Comparison of ENCODE assay signal across 21 mouse cellular contexts in the genomic region with DNA sequence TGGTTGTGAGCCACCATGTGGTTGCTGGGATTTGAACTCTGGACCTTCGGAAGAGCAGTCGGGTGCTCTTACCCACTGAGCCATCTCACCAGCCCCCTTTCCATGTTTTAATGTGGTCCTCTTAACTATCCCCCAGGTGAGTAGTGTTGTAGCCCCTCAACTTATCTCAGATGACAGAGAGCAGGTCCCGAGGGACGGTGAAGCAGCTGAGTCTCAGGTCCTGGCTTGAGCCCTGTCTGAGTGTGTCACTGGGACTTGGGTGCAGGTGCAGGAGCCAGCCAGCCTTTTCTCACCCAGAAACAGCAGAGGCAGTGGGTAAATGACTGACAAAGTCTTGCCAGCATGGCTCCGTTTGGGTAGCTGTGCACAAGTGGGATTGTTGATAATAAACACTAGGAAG. TPM values are rescaled to one million over a fixed set of nuclear protein-coding genes. Genes with fewer than 3 reads are reported as not detected.
DNase-seq lines count a peak whose midpoint lies in the region; ATAC-seq and TF ChIP-seq lines count a peak whose summit lies in the region.
"Had no signal": no experiment of that assay in that cellular context is flagged by ENCODE, and none has a peak within 500 bp of the region (broad histone marks: within the 10 kb centered on the region; RNA-seq: fewer than 3 reads in every experiment).

No protein-coding gene starts in this region.

- 0 out of 2 replicates have a peak overlapping the region, but pooled peaks have one; percentile 7 for H3K4me3 ChIP-seq in liver, embryonic 15.5 days (replicated peaks)
- H3K4me3 ChIP-seq in liver, embryonic 11.5 days (ENCODE audit: low read depth, low read length) = no peak overlapping the region
- H3K4me3 ChIP-seq in midbrain, embryonic 11.5 days (ENCODE audit: low read depth, low read length) = no peak overlapping the region
- H3K4me3 ChIP-seq in midbrain, embryonic 13.5 days (replicated peaks) = no peak overlapping the region
- peak overlapping the region; percentile 48 for H3K4me3 ChIP-seq in bone marrow macrophage, adult 2 months (ENCODE audit: insufficient read depth, low read length)
- no peak overlapping the region for H3K4me3 ChIP-seq in hindbrain, embryonic 14.5 days (replicated peaks; ENCODE audit: low read length)
- H3K4me3 ChIP-seq: embryonic facial prominence, embryonic 12.5 days; forebrain, embryonic 15.5 days; heart, embryonic 13.5 days had no signal

- TF ChIP-seq CTCF in bone marrow macrophage, adult 2 months (IDR thresholded peaks at IDR 0.05; ENCODE audit: low read depth, low read length) = no peak

- ATAC-seq in liver, embryonic 15.5 days (ENCODE audit: insufficient read depth) = no peak
- no peak for ATAC-seq in liver, embryonic 11.5 days (replicated peaks; ENCODE audit: low FRiP score)
- ATAC-seq in midbrain, embryonic 11.5 days (ENCODE audit: low FRiP score) = no peak
- ATAC-seq in midbrain, embryonic 13.5 days = no peak
- ATAC-seq in hindbrain, embryonic 14.5 days (ENCODE audit: low FRiP score) = no peak
- ATAC-seq: CD4-positive, CD25-positive, alpha-beta regulatory T cell, adult 4 months; forebrain, embryonic 15.5 days; hindbrain, embryonic 16.5 days had no signal

- DNase-seq in liver, embryonic 11.5 days (ENCODE audit: low spot score) = no peak
- peak; percentile 21 for DNase-seq in midbrain, embryonic 11.5 days (ENCODE audit: low spot score, missing footprints)
- DNase-seq in urinary bladder, adult 2 months (ENCODE audit: low spot score) = no peak
- DNase-seq in hindbrain, embryonic 14.5 days (ENCODE audit: low spot score) = no peak
- DNase-seq: adrenal gland, postnatal 10 days; cerebellum, adult 2 months; cerebellum, postnatal 14 days; gastrocnemius, postnatal 36 days; heart, adult 11 months; heart, postnatal 36 days had no signal

- no peak for TF ChIP-seq POLR2A in bone marrow macrophage, adult 2 months (IDR thresholded peaks at IDR 0.05; ENCODE audit: borderline replicate concordance, low read depth, low read length)

- H3K9me3 ChIP-seq in liver, embryonic 15.5 days (replicated peaks) = no peaks in the 10 kb centered on the region
- no peaks in the 10 kb centered on the region for H3K9me3 ChIP-seq in liver, embryonic 11.5 days (ENCODE audit: control insufficient read depth, low read length)
- no peaks in the 10 kb centered on the region for H3K9me3 ChIP-seq in midbrain, embryonic 11.5 days (ENCODE audit: control insufficient read depth, low read length)
- H3K9me3 ChIP-seq in midbrain, embryonic 13.5 days = no peaks in the 10 kb centered on the region
- H3K9me3 ChIP-seq in hindbrain, embryonic 14.5 days (ENCODE audit: control insufficient read depth, low read length) = no peaks in the 10 kb centered on the region
- H3K9me3 ChIP-seq: embryonic facial prominence, embryonic 12.5 days; forebrain, embryonic 15.5 days; heart, embryonic 13.5 days had no signal

- H3K4me2 ChIP-seq in liver, embryonic 15.5 days = no peak overlapping the region; the same call in 1 of the 2 replicates
- no peak overlapping the region for H3K4me2 ChIP-seq in liver, embryonic 11.5 days
- no peak overlapping the region for H3K4me2 ChIP-seq in midbrain, embryonic 11.5 days
- H3K4me2 ChIP-seq in midbrain, embryonic 13.5 days (replicated peaks) = no peak overlapping the region
- H3K4me2 ChIP-seq in hindbrain, embryonic 14.5 days (replicated peaks) = no peak overlapping the region
- H3K4me2 ChIP-seq: embryonic facial prominence, embryonic 12.5 days; forebrain, embryonic 15.5 days; heart, embryonic 13.5 days had no signal

- H3K27ac ChIP-seq in liver, embryonic 15.5 days (replicated peaks) = no peak overlapping the region
- no peak overlapping the region for H3K27ac ChIP-seq in liver, embryonic 11.5 days (ENCODE audit: low read depth, low read length)
- H3K27ac ChIP-seq in midbrain, embryonic 11.5 days (ENCODE audit: low read depth, low read length) = no peak overlapping the region
- H3K27ac ChIP-seq in midbrain, embryonic 13.5 days = no peak overlapping the region
- H3K27ac ChIP-seq in bone marrow macrophage, adult 2 months (ENCODE audit: insufficient read depth, low read depth, low read length) = no peak overlapping the region
- H3K27ac ChIP-seq in hindbrain, embryonic 14.5 days = no peak overlapping the region
- H3K27ac ChIP-seq: embryonic facial prominence, embryonic 12.5 days; forebrain, embryonic 15.5 days; heart, embryonic 13.5 days had no signal

- H3K4me1 ChIP-seq in liver, embryonic 15.5 days (replicated peaks) = peaks cover 4% of the 10 kb centered on the region; the same call in 1 of the 2 replicates
- peaks cover 5% of the 10 kb centered on the region; the same call in 1 of the 2 replicates for H3K4me1 ChIP-seq in liver, embryonic 11.5 days (replicated peaks; ENCODE audit: control insufficient read depth, insufficient read depth, low read length)
- no peaks in the 10 kb centered on the region for H3K4me1 ChIP-seq in midbrain, embryonic 11.5 days (ENCODE audit: control insufficient read depth, insufficient read depth, low read length)
- H3K4me1 ChIP-seq in midbrain, embryonic 13.5 days (replicated peaks) = no peaks in the 10 kb centered on the region
- peaks cover 42% of the 10 kb centered on the region for H3K4me1 ChIP-seq in bone marrow macrophage, adult 2 months (ENCODE audit: control insufficient read depth, insufficient read depth, low read length)
- peaks cover 4% of the 10 kb centered on the region for H3K4me1 ChIP-seq in hindbrain, embryonic 14.5 days (replicated peaks; ENCODE audit: control insufficient read depth, insufficient read depth, low read length)
- H3K4me1 ChIP-seq: forebrain, embryonic 15.5 days had no signal

- peaks cover 16% of the 10 kb centered on the region for H3K27me3 ChIP-seq in liver, embryonic 15.5 days
- peaks cover 13% of the 10 kb centered on the region for H3K27me3 ChIP-seq in liver, embryonic 11.5 days (replicated peaks; ENCODE audit: control insufficient read depth, insufficient read depth, low read length)
- no peaks in the 10 kb centered on the region; the same call in 1 of the 2 replicates for H3K27me3 ChIP-seq in midbrain, embryonic 11.5 days (ENCODE audit: control insufficient read depth, insufficient read depth, low read length)
- H3K27me3 ChIP-seq in midbrain, embryonic 13.5 days = no peaks in the 10 kb centered on the region
- no peaks in the 10 kb centered on the region for H3K27me3 ChIP-seq in hindbrain, embryonic 14.5 days (ENCODE audit: control insufficient read depth, insufficient read depth, low read length)
- H3K27me3 ChIP-seq: embryonic facial prominence, embryonic 12.5 days; forebrain, embryonic 15.5 days had no signal

- WGBS in liver, embryonic 15.5 days (ENCODE audit: insufficient replicate concordance) = 61% methylated on average over 5 of the region's 5 CpGs
- 78% methylated on average over 5 of the region's 5 CpGs for WGBS in liver, embryonic 11.5 days
- whole genome bisulfite sequencing in midbrain, embryonic 11.5 days = 91% methylated on average over 5 of the region's 5 CpGs
- WGBS in midbrain, embryonic 13.5 days = 95% methylated on average over 5 of the region's 5 CpGs
- WGBS in hindbrain, embryonic 14.5 days = 93% methylated on average over 5 of the region's 5 CpGs

- no peak overlapping the region for H3K9ac ChIP-seq in liver, embryonic 15.5 days
- H3K9ac ChIP-seq in liver, embryonic 11.5 days (ENCODE audit: low read depth, low read length) = no peak overlapping the region
- no peak overlapping the region for H3K9ac ChIP-seq in midbrain, embryonic 11.5 days (ENCODE audit: low read length)
- no peak overlapping the region for H3K9ac ChIP-seq in midbrain, embryonic 13.5 days (replicated peaks)
- no peak overlapping the region for H3K9ac ChIP-seq in hindbrain, embryonic 14.5 days
- H3K9ac ChIP-seq: embryonic facial prominence, embryonic 12.5 days; forebrain, embryonic 15.5 days; heart, embryonic 13.5 days had no signal

- H3K36me3 ChIP-seq in liver, embryonic 15.5 days (replicated peaks) = no peaks in the 10 kb centered on the region
- no peaks in the 10 kb centered on the region for H3K36me3 ChIP-seq in liver, embryonic 11.5 days (ENCODE audit: control insufficient read depth, insufficient read depth, low read length)
- no peaks in the 10 kb centered on the region for H3K36me3 ChIP-seq in midbrain, embryonic 11.5 days (ENCODE audit: control insufficient read depth, insufficient read depth, low read length)
- no peaks in the 10 kb centered on the region for H3K36me3 ChIP-seq in midbrain, embryonic 13.5 days
- no peaks in the 10 kb centered on the region for H3K36me3 ChIP-seq in hindbrain, embryonic 14.5 days (replicated peaks; ENCODE audit: control insufficient read depth, insufficient read depth)
- H3K36me3 ChIP-seq: embryonic facial prominence, embryonic 12.5 days; forebrain, embryonic 15.5 days; heart, embryonic 13.5 days had no signal

RNA-seq across cellular contexts. Expression of gene Slc15a3, which starts 4.7 kb away (rescaled TPM):
- 1.2 and 1.7 TPM in 2 replicates for polyA plus RNA-seq in liver, embryonic 15.5 days (2015; fragmentation: Nextera tagmentation; extraction: Ambion mirVana)
- polyA plus RNA-seq in liver, embryonic 11.5 days (2014; fragmentation: Nextera tagmentation; extraction: Ambion mirVana) = 1.1 and 1.2 TPM in 2 replicates
- 0.18 and 0.25 TPM in 2 replicates for polyA plus RNA-seq in midbrain, embryonic 11.5 days (2014; fragmentation: Nextera tagmentation; extraction: Ambion mirVana)
- polyA plus RNA-seq in midbrain, embryonic 13.5 days (2015; fragmentation: Nextera tagmentation; extraction: Ambion mirVana) = 0.28 and 0.59 TPM in 2 replicates
- polyA plus RNA-seq in bone marrow macrophage, adult 2 months (2012; ENCODE audit: insufficient read depth, insufficient read length, missing spikeins) = 93.7 and 94.6 TPM in 2 replicates
- polyA plus RNA-seq in urinary bladder, adult 2 months (2012; rRNA removed) = 0.99 and 1.7 TPM in 2 replicates
- polyA plus RNA-seq in hindbrain, embryonic 14.5 days (2014; fragmentation: Nextera tagmentation; extraction: Ambion mirVana) = 0.22 and 0.29 TPM in 2 replicates

RNA-seq across cellular contexts. Expression of gene Cd6, which starts 14.3 kb away (rescaled TPM):
- polyA plus RNA-seq in liver, embryonic 15.5 days (2015; fragmentation: Nextera tagmentation; extraction: Ambion mirVana) = 0.05 TPM in 1 of 2 replicates, not detected in the other
- not detected in 2 replicates for polyA plus RNA-seq in liver, embryonic 11.5 days (2014; fragmentation: Nextera tagmentation; extraction: Ambion mirVana)
- not detected in 2 replicates for polyA plus RNA-seq in midbrain, embryonic 11.5 days (2014; fragmentation: Nextera tagmentation; extraction: Ambion mirVana)
- polyA plus RNA-seq in midbrain, embryonic 13.5 days (2015; fragmentation: Nextera tagmentation; extraction: Ambion mirVana) = not detected in 2 replicates
- polyA plus RNA-seq in bone marrow macrophage, adult 2 months (2012; ENCODE audit: insufficient read depth, insufficient read length, missing spikeins) = not detected in 2 replicates
- 0.39 and 0.50 TPM in 2 replicates for polyA plus RNA-seq in urinary bladder, adult 2 months (2012; rRNA removed)
- 0.09 TPM in 1 of 2 replicates, not detected in the other for polyA plus RNA-seq in hindbrain, embryonic 14.5 days (2014; fragmentation: Nextera tagmentation; extraction: Ambion mirVana)
- polyA plus RNA-seq: embryonic facial prominence, embryonic 12.5 days; forebrain, embryonic 11.5 days; forebrain, embryonic 15.5 days; heart, postnatal 0 days; hindbrain, embryonic 11.5 days; hindbrain, embryonic 16.5 days had no signal

RNA-seq across cellular contexts. Expression of gene Tmem132a, which starts 25.5 kb away (rescaled TPM):
- polyA plus RNA-seq in liver, embryonic 15.5 days (2015; fragmentation: Nextera tagmentation; extraction: Ambion mirVana) = 2.8 and 3.5 TPM in 2 replicates
- polyA plus RNA-seq in liver, embryonic 11.5 days (2014; fragmentation: Nextera tagmentation; extraction: Ambion mirVana) = 27.2 and 27.7 TPM in 2 replicates
- 51.3 and 58.3 TPM in 2 replicates for polyA plus RNA-seq in midbrain, embryonic 11.5 days (2014; fragmentation: Nextera tagmentation; extraction: Ambion mirVana)
- polyA plus RNA-seq in midbrain, embryonic 13.5 days (2015; fragmentation: Nextera tagmentation; extraction: Ambion mirVana) = 196 and 215 TPM in 2 replicates
- polyA plus RNA-seq in bone marrow macrophage, adult 2 months (2012; ENCODE audit: insufficient read depth, insufficient read length, missing spikeins) = 2.1 and 3.1 TPM in 2 replicates
- 14.7 and 16.5 TPM in 2 replicates for polyA plus RNA-seq in urinary bladder, adult 2 months (2012; rRNA removed)
- 154 and 160 TPM in 2 replicates for polyA plus RNA-seq in hindbrain, embryonic 14.5 days (2014; fragmentation: Nextera tagmentation; extraction: Ambion mirVana)

RNA-seq across cellular contexts. Expression of gene Tmem109, which starts 37.6 kb away (rescaled TPM):
- 20.0 and 20.6 TPM in 2 replicates for polyA plus RNA-seq in liver, embryonic 15.5 days (2015; fragmentation: Nextera tagmentation; extraction: Ambion mirVana)
- 42.7 and 45.4 TPM in 2 replicates for polyA plus RNA-seq in liver, embryonic 11.5 days (2014; fragmentation: Nextera tagmentation; extraction: Ambion mirVana)
- polyA plus RNA-seq in midbrain, embryonic 11.5 days (2014; fragmentation: Nextera tagmentation; extraction: Ambion mirVana) = 38.7 and 41.2 TPM in 2 replicates
- polyA plus RNA-seq in midbrain, embryonic 13.5 days (2015; fragmentation: Nextera tagmentation; extraction: Ambion mirVana) = 34.4 and 35.0 TPM in 2 replicates
- 75.4 and 80.6 TPM in 2 replicates for polyA plus RNA-seq in bone marrow macrophage, adult 2 months (2012; ENCODE audit: insufficient read depth, insufficient read length, missing spikeins)
- 132 and 133 TPM in 2 replicates for polyA plus RNA-seq in urinary bladder, adult 2 months (2012; rRNA removed)
- 37.0 and 44.8 TPM in 2 replicates for polyA plus RNA-seq in hindbrain, embryonic 14.5 days (2014; fragmentation: Nextera tagmentation; extraction: Ambion mirVana)

RNA-seq across cellular contexts. Expression of gene Prpf19, which starts 50.8 kb away (rescaled TPM):
- polyA plus RNA-seq in liver, embryonic 15.5 days (2015; fragmentation: Nextera tagmentation; extraction: Ambion mirVana) = 13.6 and 14.5 TPM in 2 replicates
- 45.7 and 46.8 TPM in 2 replicates for polyA plus RNA-seq in liver, embryonic 11.5 days (2014; fragmentation: Nextera tagmentation; extraction: Ambion mirVana)
- 52.7 and 58.4 TPM in 2 replicates for polyA plus RNA-seq in midbrain, embryonic 11.5 days (2014; fragmentation: Nextera tagmentation; extraction: Ambion mirVana)
- polyA plus RNA-seq in midbrain, embryonic 13.5 days (2015; fragmentation: Nextera tagmentation; extraction: Ambion mirVana) = 45.4 and 49.5 TPM in 2 replicates
- polyA plus RNA-seq in bone marrow macrophage, adult 2 months (2012; ENCODE audit: insufficient read depth, insufficient read length, missing spikeins) = 41.4 and 51.6 TPM in 2 replicates
- polyA plus RNA-seq in urinary bladder, adult 2 months (2012; rRNA removed) = 102 and 133 TPM in 2 replicates
- polyA plus RNA-seq in hindbrain, embryonic 14.5 days (2014; fragmentation: Nextera tagmentation; extraction: Ambion mirVana) = 33.4 and 41.5 TPM in 2 replicates

Comparison
In these comparisons a context has a peak if more than half of its experiments do, and no peak if none do; other contexts are left out.
1. H3K4me3 ChIP-seq: peak in liver, embryonic 15.5 days (single experiment) and bone marrow macrophage, adult 2 months (single experiment); none in liver, embryonic 11.5 days (single experiment), midbrain, embryonic 11.5 days (single experiment), midbrain, embryonic 13.5 days (single experiment) and hindbrain, embryonic 14.5 days (single experiment).
2. RNA of gene Slc15a3, which starts 4.7 kb away (polyA plus RNA-seq): 93.7 to 94.6 TPM in bone marrow macrophage, adult 2 months; 1.1 to 1.2 TPM in liver, embryonic 11.5 days, 1.2 to 1.7 TPM in liver, embryonic 15.5 days, 0.99 to 1.7 TPM in urinary bladder, adult 2 months, 0.22 to 0.29 TPM in hindbrain, embryonic 14.5 days, 0.28 to 0.59 TPM in midbrain, embryonic 13.5 days and 0.18 to 0.25 TPM in midbrain, embryonic 11.5 days; every median in the first group is over 10 times any median in the second.